Mouse (Mus musculus) C2C12 (cell line): Measurements from ENCODE around the gene Rell1.

Experiments
- CTCF ChIP-seq: IDR thresholded peaks from one replicate; pipeline ENCODE4 v1.5.1; 2011; ENCODE audit not compliant: control insufficient read depth, insufficient read depth, insufficient read length
- MAX ChIP-seq: IDR thresholded peaks from one replicate; pipeline ENCODE4 v1.6.1; 2011; ENCODE audit warnings: mild to moderate bottlenecking, control low read depth
- USF1 ChIP-seq: IDR thresholded peaks from one replicate; pipeline ENCODE4 v1.6.1; 2011; ENCODE audit warnings: low read depth, mild to moderate bottlenecking, control low read depth, moderate library complexity

GRCm38 (mm10) chr5:63914896-63915295, 53.8 kb downstream of the Rell1 start:
- TF ChIP-seq CTCF (no peak), MAX (no peak), USF1 (no peak)
